Mouse (Mus musculus): ENCODE measurements around the gene Wfdc1.

The Wfdc1 gene

DNA sequence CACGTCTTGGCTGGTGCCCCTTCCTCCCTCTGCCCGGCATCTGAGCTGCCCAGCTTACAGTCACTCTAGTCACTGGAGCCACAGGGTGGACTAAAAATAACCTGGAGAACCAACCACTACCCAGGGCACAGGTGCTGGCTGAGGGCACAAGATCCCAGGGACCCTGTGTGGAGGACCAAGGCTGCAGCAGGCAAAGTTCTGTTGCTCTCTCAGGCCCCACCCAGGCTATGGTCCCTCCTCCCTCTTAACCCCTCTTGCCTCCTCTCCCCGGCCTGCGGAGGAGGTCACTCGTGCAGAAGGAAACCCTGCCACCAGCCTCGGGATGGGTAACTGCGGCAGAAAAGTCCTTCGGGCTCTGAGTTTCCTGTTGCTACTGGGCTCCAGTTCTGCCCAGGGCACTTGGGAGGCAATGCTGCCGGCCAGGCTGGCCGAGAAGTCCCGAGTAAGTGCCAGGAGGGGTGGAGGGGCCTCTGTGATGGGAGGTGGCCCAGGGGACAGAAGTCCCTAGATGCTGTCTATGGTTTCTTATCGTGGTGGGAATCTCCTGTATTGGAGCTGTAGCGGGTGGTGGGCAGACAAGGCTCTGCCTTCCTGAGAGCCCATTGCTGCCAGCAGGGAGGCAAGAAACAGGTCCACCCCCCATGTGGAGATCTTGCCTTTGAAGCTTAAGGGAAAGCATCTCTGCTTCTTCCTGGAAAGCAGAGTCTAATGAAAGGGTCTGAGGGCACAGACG, at the start of gene Wfdc1:
TSS of gene Wfdc1 (plus strand) at position 147 of the 733 bp plus-strand sequence.
- DNase-seq (ENCODE audit: low spot score) = no peak

DNA sequence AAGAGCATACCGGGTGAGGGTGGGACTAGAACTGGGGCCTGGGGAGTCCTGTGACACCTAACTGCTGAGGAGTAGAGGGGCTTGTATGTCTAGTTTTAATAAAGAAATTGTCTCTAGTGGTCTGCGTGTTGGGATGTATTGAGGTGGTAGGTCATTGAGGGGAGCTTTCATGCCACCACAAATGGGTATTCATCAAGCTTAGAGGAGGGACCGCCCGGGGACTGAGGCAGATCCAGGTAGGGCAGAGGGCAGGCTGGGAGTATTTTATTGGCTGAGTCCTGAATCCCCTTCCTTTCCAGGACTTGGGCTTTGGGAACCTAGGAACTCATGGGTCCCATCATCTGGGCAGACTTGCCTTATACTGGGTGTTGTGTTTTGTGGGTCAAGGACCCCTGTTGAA, 49.4 kb upstream of the Wfdc1 start:
- DNase-seq (ENCODE audit: low spot score) = no peak

DNA sequence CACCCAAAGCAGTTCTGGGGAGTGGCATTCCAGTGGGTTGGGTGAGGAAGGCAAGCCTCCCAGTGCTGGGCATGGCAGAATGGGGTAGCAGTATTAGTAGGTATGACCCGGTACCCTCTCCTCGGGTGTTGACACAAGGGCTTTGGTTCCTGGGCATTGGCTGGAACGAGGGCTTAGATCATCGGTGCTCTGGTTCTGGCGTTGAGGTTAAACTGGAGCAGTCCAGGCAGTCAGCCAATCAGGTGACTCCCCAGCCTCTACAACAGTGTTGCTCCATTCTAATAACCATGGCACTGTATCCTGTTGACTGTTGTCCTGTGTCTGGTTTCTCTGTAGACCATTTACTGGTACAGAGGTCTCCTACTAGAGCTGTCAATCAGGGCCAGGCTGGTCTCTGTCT, 48.6 kb upstream of the Wfdc1 start:
- no peak for DNase-seq (ENCODE audit: low spot score)

DNA sequence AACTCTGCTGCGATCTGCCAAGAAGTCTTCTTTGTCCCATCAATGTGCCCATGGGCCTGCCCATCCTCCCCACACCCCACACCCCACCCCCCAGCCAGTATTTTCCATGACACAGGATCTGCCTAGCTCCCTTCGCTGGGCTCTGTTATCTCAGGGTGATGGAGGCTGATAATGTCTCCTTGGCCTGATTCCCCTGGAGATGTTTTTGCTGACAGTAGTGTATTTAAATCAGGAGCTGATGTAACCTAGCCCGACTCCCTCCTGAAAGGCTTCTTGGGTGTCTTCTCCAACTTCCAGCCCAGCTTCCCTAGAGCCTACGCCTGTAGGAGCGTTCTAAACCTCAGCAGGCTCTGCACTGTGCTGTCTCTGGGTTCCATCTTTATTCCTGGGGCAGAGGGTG, 47.3 kb upstream of the Wfdc1 start:
- no peak for DNase-seq (ENCODE audit: low spot score)

GRCm38 (mm10) chr8:119620116-119620840, 45.9 kb upstream of the Wfdc1 start:
- DNase-seq (ENCODE audit: low spot score) = no peak

GRCm38 (mm10) chr8:119620848-119621465, 45.2 kb upstream of the Wfdc1 start:
- no peak for DNase-seq (ENCODE audit: low spot score)

GRCm38 (mm10) chr8:119622555-119622954, 43.6 kb upstream of the Wfdc1 start:
- DNase-seq (ENCODE audit: low spot score) = no peak

DNA sequence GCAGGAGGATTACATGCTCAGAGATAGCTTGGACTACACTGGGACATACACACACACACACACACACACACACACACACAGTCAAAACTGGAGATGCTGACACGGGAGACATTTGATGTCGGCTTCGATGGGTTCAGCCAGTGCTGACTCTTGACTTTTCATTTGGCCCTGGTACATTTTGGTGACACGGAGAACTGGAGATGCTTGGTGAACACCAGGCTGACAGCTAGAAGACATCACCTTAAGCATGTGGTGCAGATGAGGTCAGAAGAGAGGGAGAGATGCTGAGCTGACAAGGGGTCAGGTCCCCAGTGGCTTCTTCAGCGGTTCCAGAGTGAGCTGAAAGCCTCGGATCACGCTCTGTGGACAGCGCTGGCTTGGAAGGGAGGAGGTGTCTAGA, 43.1 kb upstream of the Wfdc1 start:
- DNase-seq (ENCODE audit: low spot score) = no peak

GRCm38 (mm10) chr8:119623744-119624143, 42.4 kb upstream of the Wfdc1 start:
- no peak for DNase-seq (ENCODE audit: low spot score)

DNA sequence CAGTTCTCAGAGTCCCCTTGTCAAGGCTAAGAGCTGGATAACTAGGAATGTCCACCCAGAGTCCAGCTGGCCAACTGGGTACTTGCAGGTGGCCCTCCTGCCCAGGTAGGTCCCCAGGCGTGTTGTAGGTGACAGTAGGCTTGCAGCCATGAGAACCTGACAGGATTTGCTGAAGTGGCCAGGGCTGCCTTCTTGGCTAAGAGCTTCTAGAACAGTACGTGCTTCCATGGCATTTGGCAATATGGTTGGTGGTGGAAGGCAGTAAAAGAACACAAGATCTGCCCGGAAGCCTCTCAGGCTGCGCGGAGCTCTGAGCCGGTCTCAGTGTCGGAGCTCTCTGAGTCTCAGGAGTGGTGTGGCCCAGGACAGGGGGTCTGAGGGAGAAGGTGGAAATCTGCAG, 41.2 kb upstream of the Wfdc1 start:
- no peak for DNase-seq (ENCODE audit: low spot score)

DNA sequence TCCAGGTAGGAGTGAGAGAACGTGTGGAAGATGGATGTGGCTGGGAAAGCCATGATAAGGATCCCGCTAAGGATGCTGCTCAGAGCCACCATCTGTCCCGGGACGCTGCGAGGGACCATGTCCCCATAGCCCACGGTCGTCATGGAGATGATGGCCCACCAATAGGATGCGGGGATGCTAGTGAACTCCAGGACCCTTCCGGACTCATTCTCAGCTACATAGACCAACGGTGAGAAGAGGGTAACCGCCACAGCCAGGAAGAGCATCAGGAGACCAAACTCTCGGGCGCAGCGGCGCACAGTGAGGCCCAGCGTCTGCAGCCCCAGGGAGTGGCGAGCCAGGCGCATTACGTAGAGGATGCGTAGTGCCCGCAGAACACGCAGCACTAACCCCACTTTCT, 40.4 kb upstream of the Wfdc1 start:
- DNase-seq (ENCODE audit: low spot score) = no peak

DNA sequence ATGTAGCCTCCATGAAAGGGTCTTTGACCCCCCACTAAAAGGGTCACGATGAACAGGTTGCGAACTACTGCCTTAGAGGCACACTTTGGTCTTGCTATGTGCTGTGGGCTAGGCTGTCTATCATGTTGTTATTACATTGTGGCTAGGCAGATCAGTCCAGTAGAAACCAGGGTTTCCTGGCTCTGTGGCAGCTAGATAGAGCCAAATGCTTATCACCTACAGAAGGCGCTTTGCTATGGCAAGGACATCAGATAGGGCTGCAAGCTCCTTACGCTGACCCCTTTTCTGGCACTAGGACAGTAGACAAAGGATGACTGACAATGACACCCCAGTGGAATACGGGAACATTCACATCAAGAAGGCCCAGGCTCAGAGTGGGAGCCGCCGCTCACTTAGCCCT, 39.0 kb upstream of the Wfdc1 start:
- DNase-seq (ENCODE audit: low spot score) = no peak

- DNase-seq (ENCODE audit: low spot score) = no peak
Measured at GRCm38 (mm10) chr8:119627613-119628359, 38.4 kb upstream of the Wfdc1 start.

DNA sequence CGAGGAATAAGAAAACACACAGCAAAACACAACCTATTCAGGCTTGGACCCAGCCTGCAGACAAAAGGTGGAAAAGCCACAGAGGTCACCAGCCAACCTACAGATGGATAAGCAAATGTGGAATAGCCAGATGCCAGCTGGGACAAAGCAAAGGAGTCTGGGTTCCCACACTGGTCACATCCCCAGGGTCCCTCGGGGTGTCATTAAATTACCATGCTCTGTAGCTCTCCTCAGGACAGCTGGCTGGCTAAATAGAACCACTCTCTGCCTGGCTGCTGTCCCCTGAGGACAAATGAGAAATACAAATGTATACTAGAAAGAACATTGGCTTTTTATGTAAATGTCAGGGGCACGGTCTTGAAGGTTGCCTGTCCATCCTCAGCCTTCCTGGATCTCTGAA, 35.3 kb upstream of the Wfdc1 start:
- DNase-seq (ENCODE audit: low spot score) = no peak

DNA sequence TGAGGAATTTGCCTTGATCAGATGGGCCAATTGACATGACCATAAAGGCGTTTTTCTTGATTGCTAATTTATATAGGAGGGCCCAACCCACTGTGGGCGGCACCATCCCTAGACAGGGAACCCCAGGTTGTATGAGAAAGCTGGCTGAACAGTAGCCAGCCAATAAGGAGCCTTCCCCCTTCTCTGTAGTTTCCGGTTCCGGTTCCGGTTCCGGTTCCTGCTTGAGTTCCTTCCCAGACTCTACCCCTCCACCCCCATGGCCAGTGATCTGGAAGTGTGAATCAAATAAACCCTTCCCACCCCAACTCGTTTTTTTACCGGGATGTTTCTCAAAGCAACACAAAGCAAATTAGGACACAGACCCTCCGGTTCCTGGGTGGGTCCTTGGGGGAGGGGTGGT, 33.9 kb upstream of the Wfdc1 start:
- DNase-seq (ENCODE audit: low spot score) = no peak

DNA sequence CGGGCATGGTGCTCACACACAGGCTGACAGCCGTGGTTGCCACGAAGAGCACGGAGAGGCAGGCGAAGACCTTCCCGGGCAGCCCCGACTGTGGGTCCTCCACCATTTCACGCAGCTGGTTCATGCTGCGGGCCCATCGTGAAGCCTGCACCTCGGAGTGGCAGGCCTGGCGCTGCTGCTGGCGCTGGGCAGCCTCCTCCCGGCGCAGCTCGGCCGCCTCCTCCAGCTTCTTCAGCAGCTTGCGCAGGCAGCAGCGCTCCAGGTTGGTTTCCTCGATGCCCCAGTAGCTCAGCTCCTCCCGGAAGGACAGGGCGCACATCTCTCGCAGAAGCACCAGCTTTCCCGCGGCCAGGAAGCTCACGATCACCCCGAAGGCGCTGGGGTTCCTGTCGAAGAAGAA, 33.3 kb upstream of the Wfdc1 start:
- no peak for DNase-seq (ENCODE audit: low spot score)

GRCm38 (mm10) chr8:119634616-119635336, 31.4 kb upstream of the Wfdc1 start:
- no peak for DNase-seq (ENCODE audit: low spot score)

GRCm38 (mm10) chr8:119635378-119635777, 30.8 kb upstream of the Wfdc1 start, which contains the start of gene Kcng4:
Kcng4 (minus strand) TSS chr8:119635680.
- no peak for DNase-seq (ENCODE audit: low spot score)

- DNase-seq (ENCODE audit: low spot score) = no peak
Measured at GRCm38 (mm10) chr8:119635958-119636357, 30.2 kb upstream of the Wfdc1 start.

GRCm38 (mm10) chr8:119636766-119637165, 29.4 kb upstream of the Wfdc1 start:
- no peak for DNase-seq (ENCODE audit: low spot score)

GRCm38 (mm10) chr8:119637381-119637780, 28.8 kb upstream of the Wfdc1 start:
- DNase-seq (ENCODE audit: low spot score) = no peak

- DNase-seq (ENCODE audit: low spot score) = no peak
Measured at GRCm38 (mm10) chr8:119638261-119638660, 27.9 kb upstream of the Wfdc1 start.
